Mouse (Mus musculus) forebrain, embryonic 10.5 days (tissue): Measurements from ENCODE around the gene Gm10382. TPM values are rescaled to one million over a fixed set of nuclear protein-coding genes. Genes with fewer than 3 reads are reported as not detected.
"Not testable (repeated sequence)": the region's sequence is repeated elsewhere in the genome, so short reads cannot be mapped to it uniquely, and the experiment has no call there.

Source experiments
- DNase-seq: peaks from one replicate; pipeline ENCODE4 v3.0.0-alpha.2; 2017; ENCODE audit warnings: low spot score; ENCODE audit errors: extremely low spot score
- H3K27ac ChIP-seq: fragments of 300-500 bp; sonication (generic); 2 replicates; pipeline ENCODE4 v1.5.1; 2016; ENCODE audit warnings: mild to moderate bottlenecking
- H3K27me3 ChIP-seq: fragments of 300-500 bp; sonication (generic); 2 replicates; pipeline ENCODE4 v1.6.1; 2016; ENCODE audit warnings: mild to moderate bottlenecking; ENCODE audit not compliant: poor library complexity, severe bottlenecking
- H3K36me3 ChIP-seq: fragments of 300-500 bp; sonication (generic); replicated peaks from 2 replicates; pipeline ENCODE4 v1.6.1; 2016; ENCODE audit warnings: mild to moderate bottlenecking, moderate library complexity
- H3K4me1 ChIP-seq: fragments of 300-500 bp; sonication (generic); 2 replicates; pipeline ENCODE4 v1.6.1; 2016
- H3K4me3 ChIP-seq: fragments of 300-500 bp; sonication (generic); 2 replicates; pipeline ENCODE4 v1.5.1; 2016; ENCODE audit warnings: mild to moderate bottlenecking, moderate library complexity
- H3K9me3 ChIP-seq: fragments of 300-500 bp; sonication (generic); 2 replicates; pipeline ENCODE4 v1.6.1; 2016; ENCODE audit warnings: mild to moderate bottlenecking, moderate library complexity
- WGBS: fragments of 180-500 bp; shearing (Covaris S2); methylation state at CpG from one replicate; pipeline ENCODE4 v1.1.7; 2016; 5-methylcytosine and 5-hydroxymethylcytosine counted together
- polyA plus RNA-seq: library from polyadenylated mRNA; unstranded; fragments of >200 nt; fragmentation: Nextera tagmentation; extraction: Ambion mirVana; gene quantifications from 2 replicates; pipeline ENCODE4 v1.2.1, GENCODE M21; 2016

The Gm10382 gene
- polyA plus RNA-seq, 1 experiment from 2014 or later: 0.38 TPM

DNA sequence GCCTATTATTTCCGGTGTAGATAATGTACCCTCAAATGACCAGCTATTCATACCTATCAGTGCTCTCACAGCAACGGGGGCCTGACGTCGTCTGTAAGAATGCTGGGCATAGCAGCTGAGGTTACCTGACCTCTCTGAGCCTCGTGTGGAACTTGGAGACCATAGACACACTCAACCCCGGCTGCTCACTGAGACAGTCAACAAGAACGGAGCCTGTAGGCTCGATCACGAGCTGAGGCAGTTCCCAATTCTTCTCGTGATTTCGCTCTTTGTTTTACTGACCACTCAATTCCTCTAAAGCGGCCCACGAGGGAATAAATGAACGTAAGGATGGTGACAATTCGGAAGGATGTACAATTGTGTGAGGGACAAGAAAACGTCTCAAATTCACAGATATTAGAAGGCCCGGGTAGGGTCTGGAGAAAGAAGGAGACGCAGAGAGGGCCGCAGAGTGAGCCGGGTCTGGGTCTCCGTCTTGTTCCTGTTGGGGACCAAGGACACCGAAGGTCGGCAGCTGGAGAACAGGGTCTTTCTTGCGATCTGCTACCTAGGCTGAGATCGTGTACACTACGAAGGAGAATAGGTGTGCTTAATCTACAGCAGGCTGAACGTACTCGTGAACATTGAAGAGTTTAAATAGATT is 15.9 kb downstream of the Gm10382 start:
- peak; percentile 83 for DNase-seq
- Histone ChIP-seq H3K4me1 (peaks cover 49% of the 10 kb centered on the region), H3K27ac (peak overlapping the region; percentile 89), H3K27me3 (peaks cover 13% of the 10 kb centered on the region; the same call in 1 of the 2 replicates), H3K9me3 (no peaks in the 10 kb centered on the region), H3K36me3 (no peaks in the 10 kb centered on the region), H3K4me3 (peak overlapping the region; percentile 66)
- under 1% methylated on average over 28 of the region's 28 CpGs for WGBS

DNA sequence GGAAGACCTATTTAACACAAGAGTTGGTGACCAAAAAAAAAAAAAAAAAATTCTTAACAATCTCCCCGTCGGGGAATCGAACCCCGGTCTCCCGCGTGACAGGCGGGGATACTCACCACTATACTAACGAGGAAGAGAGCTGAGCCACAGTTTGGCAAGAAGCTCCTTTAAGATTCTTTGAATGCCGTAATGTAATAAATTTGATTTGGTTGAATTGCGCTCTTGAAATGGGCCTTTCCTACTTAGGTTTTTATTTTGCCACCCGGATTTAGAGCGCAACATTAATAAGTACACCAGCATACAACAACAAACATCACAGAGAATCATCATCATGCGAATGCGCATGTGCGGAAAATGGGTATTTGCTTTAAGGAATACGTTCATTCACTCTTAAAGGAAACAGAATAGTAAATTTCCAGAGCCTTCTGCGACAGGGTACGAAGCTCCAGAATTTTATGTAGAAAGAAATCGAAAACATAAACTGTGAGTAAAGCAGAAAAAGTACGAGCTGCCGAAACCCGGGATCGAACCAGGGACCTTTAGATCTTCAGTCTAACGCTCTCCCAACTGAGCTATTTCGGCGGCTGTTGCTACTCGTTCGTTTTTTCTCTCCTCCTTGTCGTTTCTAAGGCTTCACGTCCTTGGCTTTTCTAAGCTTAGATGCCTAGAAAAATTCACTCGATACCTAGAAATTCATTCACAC is 16.6 kb downstream of the Gm10382 start:
- peak overlapping the region; percentile 66 for H3K4me3 ChIP-seq
- H3K36me3 ChIP-seq: no peaks in the 10 kb centered on the region
- H3K4me1 ChIP-seq: peaks cover 55% of the 10 kb centered on the region
- WGBS: under 1% methylated on average over 31 of the region's 31 CpGs
- H3K27me3 ChIP-seq: peaks cover 13% of the 10 kb centered on the region; the same call in 1 of the 2 replicates
- peak; percentile 89 for DNase-seq
- peak overlapping the region; percentile 89 for H3K27ac ChIP-seq
- H3K9me3 ChIP-seq: no peaks in the 10 kb centered on the region

DNA sequence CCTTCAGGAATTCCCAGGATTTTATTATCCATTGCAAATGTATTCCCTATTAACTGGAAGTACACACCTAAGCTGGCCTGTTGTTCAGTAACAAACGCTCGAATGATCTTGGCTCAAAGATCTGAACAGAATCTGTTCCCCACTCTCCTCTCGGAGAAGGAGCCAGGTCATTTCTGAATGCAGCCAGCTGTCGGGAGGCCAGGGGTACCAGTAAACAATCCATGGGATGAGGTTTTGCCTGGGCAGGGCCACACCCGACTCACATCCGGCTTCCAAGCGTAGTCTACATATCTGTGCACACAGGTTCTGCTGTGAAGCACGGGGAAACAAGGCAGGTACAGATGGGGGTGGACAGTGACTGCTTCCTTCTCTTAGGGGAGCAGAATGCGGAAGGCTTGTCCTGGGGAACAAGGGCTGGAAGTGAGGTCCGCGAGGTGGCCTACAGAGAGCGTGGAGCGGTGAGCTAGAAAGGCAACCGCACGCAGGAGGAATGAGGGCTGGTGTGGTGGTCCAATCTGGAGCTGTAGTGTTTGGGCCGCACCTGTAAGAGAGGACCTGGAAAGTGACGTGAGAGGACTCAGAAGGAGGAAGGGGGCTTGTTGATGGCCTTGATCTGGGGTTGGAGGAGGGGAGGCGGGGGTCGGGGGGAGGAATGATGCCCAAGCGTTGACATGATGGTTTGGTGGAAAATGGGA is 17.3 kb downstream of the Gm10382 start:
- Histone ChIP-seq H3K36me3 (no peaks in the 10 kb centered on the region), H3K4me3 (peak overlapping the region; percentile 66), H3K27ac (peak overlapping the region; percentile 89), H3K27me3 (peaks cover 13% of the 10 kb centered on the region; the same call in 1 of the 2 replicates), H3K9me3 (no peaks in the 10 kb centered on the region), H3K4me1 (peaks cover 55% of the 10 kb centered on the region)
- under 1% methylated on average over 20 of the region's 20 CpGs for WGBS
- no peak for DNase-seq

- Histone ChIP-seq H3K36me3 (no peaks in the 10 kb centered on the region), H3K27me3 (peaks cover 7% of the 10 kb centered on the region; the same call in 1 of the 2 replicates), H3K4me3 (peak overlapping the region; percentile 66), H3K27ac (peak overlapping the region; percentile 89), H3K4me1 (peaks cover 55% of the 10 kb centered on the region), H3K9me3 (no peaks in the 10 kb centered on the region)
- no peak for DNase-seq
- 53% methylated on average over 13 of the region's 13 CpGs for WGBS
Observed at GRCm38 (mm10) chr5:125407020-125407830, 18.1 kb downstream of the Gm10382 start.

- Histone ChIP-seq H3K4me1 (peaks cover 50% of the 10 kb centered on the region), H3K36me3 (peaks cover 2% of the 10 kb centered on the region), H3K9me3 (no peaks in the 10 kb centered on the region), H3K4me3 (peak overlapping the region; percentile 51; the same call in 1 of the 2 replicates), H3K27me3 (peaks cover under 1% of the 10 kb centered on the region; the same call in 1 of the 2 replicates), H3K27ac (no peak overlapping the region)
- WGBS: 68% methylated on average over 14 of the region's 14 CpGs
- no peak for DNase-seq
Observed at GRCm38 (mm10) chr5:125407910-125408575, 18.9 kb downstream of the Gm10382 start.

- Histone ChIP-seq H3K9me3 (no peaks in the 10 kb centered on the region), H3K36me3 (peaks cover 10% of the 10 kb centered on the region), H3K4me1 (peaks cover 42% of the 10 kb centered on the region), H3K27me3 (no peaks in the 10 kb centered on the region), H3K27ac (peak overlapping the region; percentile 79), H3K4me3 (peak overlapping the region; percentile 51)
- DNase-seq: peak; percentile 90
- WGBS: under 1% methylated on average over 13 of the region's 13 CpGs
Observed at GRCm38 (mm10) chr5:125408842-125409241, 19.7 kb downstream of the Gm10382 start.

GRCm38 (mm10) chr5:125409348-125410090 is 20.4 kb downstream of the Gm10382 start:
- Histone ChIP-seq H3K27me3 (no peaks in the 10 kb centered on the region), H3K27ac (peak overlapping the region; percentile 79), H3K4me3 (peak overlapping the region; percentile 51), H3K9me3 (no peaks in the 10 kb centered on the region), H3K4me1 (peaks cover 39% of the 10 kb centered on the region), H3K36me3 (peaks cover 16% of the 10 kb centered on the region)
- 4% methylated on average over 20 of the region's 20 CpGs for WGBS
- peak; percentile 74 for DNase-seq

GRCm38 (mm10) chr5:125411972-125412530 is 22.9 kb downstream of the Gm10382 start:
- WGBS: 61% methylated on average over 5 of the region's 5 CpGs
- peak; percentile 64 for DNase-seq
- peaks cover 27% of the 10 kb centered on the region for H3K4me1 ChIP-seq
- no peak overlapping the region for H3K4me3 ChIP-seq
- H3K9me3 ChIP-seq: no peaks in the 10 kb centered on the region
- H3K27me3 ChIP-seq: no peaks in the 10 kb centered on the region
- no peak overlapping the region for H3K27ac ChIP-seq
- peaks cover 41% of the 10 kb centered on the region for H3K36me3 ChIP-seq

- not testable (repeated sequence) for H3K4me3 ChIP-seq, H3K9me3 ChIP-seq, H3K27ac ChIP-seq, DNase-seq, H3K27me3 ChIP-seq
- 90% methylated on average over 8 of the region's 8 CpGs for WGBS
- H3K4me1 ChIP-seq: peaks cover 22% of the 10 kb centered on the region
- peaks cover 46% of the 10 kb centered on the region for H3K36me3 ChIP-seq
Observed at GRCm38 (mm10) chr5:125412536-125412935, 23.4 kb downstream of the Gm10382 start.

GRCm38 (mm10) chr5:125413763-125414162 is 24.6 kb downstream of the Gm10382 start:
- peaks cover 58% of the 10 kb centered on the region for H3K36me3 ChIP-seq
- peaks cover 12% of the 10 kb centered on the region for H3K4me1 ChIP-seq
- WGBS: 92% methylated on average over 4 of the region's 4 CpGs

GRCm38 (mm10) chr5:125416183-125416582 is 27.1 kb downstream of the Gm10382 start:
- no peak overlapping the region for H3K4me3 ChIP-seq
- H3K4me1 ChIP-seq: no peaks in the 10 kb centered on the region
- H3K9me3 ChIP-seq: no peaks in the 10 kb centered on the region
- no peak for DNase-seq
- 90% methylated on average over 8 of the region's 8 CpGs for WGBS
- H3K36me3 ChIP-seq: peaks cover 82% of the 10 kb centered on the region
- H3K27ac ChIP-seq: no peak overlapping the region
- no peaks in the 10 kb centered on the region for H3K27me3 ChIP-seq

More at GRCm38 (mm10) chr5:125413763-125414162, 24.6 kb downstream of the Gm10382 start:
- Histone ChIP-seq H3K27ac (no peak overlapping the region), H3K4me3 (no peak overlapping the region), H3K27me3 (no peaks in the 10 kb centered on the region), H3K9me3 (no peaks in the 10 kb centered on the region)
- DNase-seq: no peak
